Mouse (Mus musculus): Measurements from ENCODE around the gene Acsl5.

DNA sequence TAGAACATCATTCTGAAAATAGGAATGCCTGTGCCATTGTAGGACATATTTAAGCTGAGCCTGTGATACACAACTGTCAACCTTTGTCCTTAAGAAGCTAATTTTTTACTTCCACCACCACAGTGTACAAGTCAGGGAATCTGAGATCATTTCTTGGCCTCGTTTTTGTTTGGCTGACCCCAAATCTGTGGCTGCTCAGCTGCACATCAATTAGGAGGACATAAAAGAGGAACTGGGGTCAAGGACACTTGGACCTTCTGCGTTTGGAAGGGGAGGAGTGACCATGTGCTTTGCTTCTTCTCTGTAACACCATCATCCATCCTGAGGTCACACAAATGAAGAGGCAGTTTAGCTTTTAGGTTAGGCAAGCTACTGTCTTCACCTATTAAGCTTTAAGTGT lies 15.7 kb upstream of the Acsl5 start:
- TF ChIP-seq POLR2A (IDR thresholded peaks at IDR 0.05; ENCODE audit: borderline replicate concordance, control insufficient read depth, low read depth, low read length) = no peak
- no peak for TF ChIP-seq CTCF (IDR thresholded peaks at IDR 0.05; ENCODE audit: control insufficient read depth, insufficient read depth, low read length)

Measured in bone marrow, adult 2 months (tissue).